Mouse (Mus musculus) adrenal gland, adult 2 months (tissue): Measurements from ENCODE around the gene Treh. TPM values are rescaled to one million over a fixed set of nuclear protein-coding genes. Genes with fewer than 3 reads are reported as not detected.
A peak's percentile ranks its signal among the peaks of the same experiment; 100 is the strongest.

Experiments
- DNase-seq: peaks from one replicate; pipeline ENCODE4 v3.0.0; 2021
- polyA plus RNA-seq: library from polyadenylated mRNA; depleted of rRNA; stranded (reverse); fragments of >200 nt; gene quantifications from 2 replicates; pipeline ENCODE4 v1.2.3, GENCODE M21; 2012
- total RNA-seq, 2 experiments: library from RNA; stranded (reverse); gene quantifications; 2 replicates each; pipeline ENCODE4 v1.2.3; 2021

Treh gene
- total and polyA plus RNA-seq, 3 experiments: not detected

GRCm38 (mm10) chr9:44678288-44678871 lies 5.3 kb downstream of the Treh start:
- no peak for DNase-seq

- DNase-seq: no peak
Measured at GRCm38 (mm10) chr9:44679565-44679964, 6.5 kb downstream of the Treh start.

- DNase-seq: no peak
Measured at GRCm38 (mm10) chr9:44683046-44683445, 10.0 kb downstream of the Treh start.

- DNase-seq: peak; percentile 66
Measured at GRCm38 (mm10) chr9:44685346-44686330, 12.6 kb downstream of the Treh start.

- no peak for DNase-seq
Measured at GRCm38 (mm10) chr9:44686638-44687037, 13.6 kb downstream of the Treh start.

- no peak for DNase-seq
Measured at GRCm38 (mm10) chr9:44688013-44688412, 15.0 kb downstream of the Treh start.

GRCm38 (mm10) chr9:44690641-44691040 lies 17.6 kb downstream of the Treh start:
- DNase-seq: no peak

- peak; percentile 84 for DNase-seq
Measured at GRCm38 (mm10) chr9:44691671-44692520, 18.9 kb downstream of the Treh start.

GRCm38 (mm10) chr9:44693071-44693470 lies 20.0 kb downstream of the Treh start:
- DNase-seq: no peak

- no peak for DNase-seq
Measured at GRCm38 (mm10) chr9:44697866-44698265, 24.8 kb downstream of the Treh start.

GRCm38 (mm10) chr9:44699196-44699595 lies 26.2 kb downstream of the Treh start:
- no peak for DNase-seq

- no peak for DNase-seq
Measured at GRCm38 (mm10) chr9:44699730-44700129, 26.7 kb downstream of the Treh start.

- no peak for DNase-seq
Measured at GRCm38 (mm10) chr9:44707749-44708428, 34.9 kb downstream of the Treh start.

GRCm38 (mm10) chr9:44708429-44708765 lies 35.4 kb downstream of the Treh start:
- peak; percentile 93 for DNase-seq

- DNase-seq: peak; percentile 86
Measured at GRCm38 (mm10) chr9:44708925-44709324, 35.9 kb downstream of the Treh start.

- DNase-seq: peak; percentile 29
Measured at GRCm38 (mm10) chr9:44709600-44709999, 36.6 kb downstream of the Treh start.

GRCm38 (mm10) chr9:44710213-44710612 lies 37.2 kb downstream of the Treh start:
- DNase-seq: no peak

- peak; percentile 31 for DNase-seq
Measured at GRCm38 (mm10) chr9:44711602-44712001, 38.6 kb downstream of the Treh start.

GRCm38 (mm10) chr9:44713080-44713479 lies 40.0 kb downstream of the Treh start:
- no peak for DNase-seq

- no peak for DNase-seq
Measured at GRCm38 (mm10) chr9:44713574-44713973, 40.5 kb downstream of the Treh start.

- DNase-seq: no peak
Measured at GRCm38 (mm10) chr9:44715109-44715508, 42.1 kb downstream of the Treh start.
